Comparison of ENCODE assay signal across 8 mouse cellular contexts in the genomic region with DNA sequence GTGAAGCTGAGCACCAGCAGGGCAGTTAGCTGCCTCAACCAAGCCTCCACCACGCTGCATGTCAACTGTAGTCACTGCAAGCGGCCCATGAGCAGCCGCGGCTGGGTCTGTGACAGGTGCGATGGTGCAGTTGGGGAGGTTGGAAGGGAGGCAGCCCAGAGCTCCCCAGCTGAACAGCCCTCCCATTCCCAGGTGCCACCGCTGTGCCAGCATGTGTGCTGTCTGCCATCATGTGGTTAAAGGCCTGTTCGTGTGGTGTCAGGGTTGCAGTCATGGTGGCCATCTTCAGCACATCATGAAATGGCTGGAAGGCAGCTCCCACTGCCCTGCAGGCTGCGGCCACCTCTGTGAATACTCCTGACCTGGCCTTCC. TPM values are rescaled to one million over a fixed set of nuclear protein-coding genes. Genes with fewer than 3 reads are reported as not detected.
A peak's percentile ranks its signal among the peaks of the same experiment; 100 is the strongest.
DNase-seq lines count a peak whose midpoint lies in the region; ATAC-seq and TF ChIP-seq lines count a peak whose summit lies in the region.

No protein-coding gene starts in this region.

- H3K36me3 ChIP-seq in testis, adult 2 months (ENCODE audit: control insufficient read depth, insufficient read depth, low read length): no peaks in the 10 kb centered on the region; the same call in 1 of the 2 replicates
- peaks cover 14% of the 10 kb centered on the region for H3K36me3 ChIP-seq in liver, embryonic 14.5 days (replicated peaks; ENCODE audit: control insufficient read depth, insufficient read depth, low read depth)
- H3K36me3 ChIP-seq in stomach, postnatal 0 days (ENCODE audit: control insufficient read depth, insufficient read depth, low read length): peaks cover 14% of the 10 kb centered on the region

- H3K9me3 ChIP-seq in liver, embryonic 14.5 days (ENCODE audit: control insufficient read depth, low read length): no peaks in the 10 kb centered on the region
- H3K9me3 ChIP-seq in stomach, postnatal 0 days (ENCODE audit: control insufficient read depth, low read length): no peaks in the 10 kb centered on the region

- no peak overlapping the region for H3K9ac ChIP-seq in liver, embryonic 14.5 days (replicated peaks)
- H3K9ac ChIP-seq in stomach, postnatal 0 days (ENCODE audit: low read length): peak overlapping the region; percentile 68; the same call in 1 of the 2 replicates

- peak; percentile 72 for DNase-seq in cerebellum, adult 9-11 months
- DNase-seq in testis, postnatal 10 days (ENCODE audit: low spot score): no peak
- no peak for DNase-seq in liver, embryonic 14.5 days (ENCODE audit: low read depth in 3 of 3, low spot score in 3 of 3)
- no peak for DNase-seq in stomach, postnatal 0 days (ENCODE audit: low spot score)
- no peak for DNase-seq in embryo, embryonic 11 days
- DNase-seq in ovary, postnatal 36 days (ENCODE audit: low spot score): no peak

- peak overlapping the region; percentile 52 for H3K27ac ChIP-seq in testis, adult 2 months (ENCODE audit: control insufficient read depth, insufficient read depth, low read depth, low read length)
- no peak overlapping the region for H3K27ac ChIP-seq in liver, embryonic 14.5 days
- peak overlapping the region; percentile 92 for H3K27ac ChIP-seq in stomach, postnatal 0 days (replicated peaks)

- H3K4me2 ChIP-seq in liver, embryonic 14.5 days (ENCODE audit: low read depth): peak overlapping the region; percentile 70
- H3K4me2 ChIP-seq in stomach, postnatal 0 days (replicated peaks; ENCODE audit: low read depth): peak overlapping the region; percentile 85

- no peak for ATAC-seq in cerebellum, adult (ENCODE audit: insufficient number of reproducible peaks, low FRiP score, low TSS enrichment)
- ATAC-seq in liver, embryonic 14.5 days (ENCODE audit: insufficient read depth): no peak
- no peak for ATAC-seq in stomach, postnatal 0 days (ENCODE audit: low FRiP score, low TSS enrichment)

- TF ChIP-seq CTCF in testis, adult 2 months (IDR thresholded peaks at IDR 0.05; ENCODE audit: control insufficient read depth, insufficient read depth, insufficient replicate concordance, low read depth, low read length): no peak
- TF ChIP-seq CTCF in liver, embryonic 14.5 days (IDR thresholded peaks at IDR 0.05; ENCODE audit: low read depth): no peak
- TF ChIP-seq CTCF in stomach, postnatal 0 days (IDR thresholded peaks at IDR 0.05; ENCODE audit: low read depth): no peak

- TF ChIP-seq EP300 in liver, embryonic 14.5 days (IDR thresholded peaks at IDR 0.05; ENCODE audit: low read depth): no peak
- TF ChIP-seq EP300 in stomach, postnatal 0 days (optimal IDR thresholded peaks at IDR 0.05): no peak

- 80% methylated on average over 8 of the region's 8 CpGs for WGBS in liver, embryonic 14.5 days (ENCODE audit: insufficient replicate concordance)
- 83% methylated on average over 8 of the region's 8 CpGs for WGBS in stomach, postnatal 0 days

- no peaks in the 10 kb centered on the region for H3K27me3 ChIP-seq in testis, adult 2 months (ENCODE audit: control insufficient read depth, insufficient read depth, low read length)
- no peaks in the 10 kb centered on the region for H3K27me3 ChIP-seq in liver, embryonic 14.5 days (ENCODE audit: control insufficient read depth, insufficient read depth, low read length)
- H3K27me3 ChIP-seq in stomach, postnatal 0 days (ENCODE audit: control insufficient read depth, insufficient read depth, low read length): no peaks in the 10 kb centered on the region

- H3K4me3 ChIP-seq in testis, adult 2 months (ENCODE audit: control insufficient read depth, low read depth, low read length): peak overlapping the region; percentile 86
- H3K4me3 ChIP-seq in liver, embryonic 14.5 days (ENCODE audit: insufficient read depth in 1 of 2, low read depth in 2 of 2, low read length in 2 of 2): peak overlapping the region; percentile 64 to 72; a peak in 2 of 4 replicates
- peak overlapping the region; percentile 56; the same call in 1 of the 2 replicates for H3K4me3 ChIP-seq in stomach, postnatal 0 days (ENCODE audit: low read depth, low read length)

- TF ChIP-seq POLR2A in testis, adult 2 months (IDR thresholded peaks at IDR 0.05; ENCODE audit: control insufficient read depth, low read depth, low read length): no peak

- H3K4me1 ChIP-seq in testis, adult 2 months (ENCODE audit: control insufficient read depth, insufficient read depth, low read length): peaks cover 31% of the 10 kb centered on the region
- peaks cover 18 to 22% of the 10 kb centered on the region in 2 experiments for H3K4me1 ChIP-seq in liver, embryonic 14.5 days (replicated peaks; ENCODE audit: control insufficient read depth in 2 of 2, insufficient read depth in 2 of 2, low read length in 1 of 2)
- H3K4me1 ChIP-seq in stomach, postnatal 0 days (replicated peaks; ENCODE audit: control insufficient read depth, insufficient read depth): peaks cover 22% of the 10 kb centered on the region

RNA-seq across cellular contexts. Expression of a gene that starts 0.5 kb away (rescaled TPM):
- 16.4 and 18.6 TPM in 2 replicates for polyA plus RNA-seq in testis, adult 2 months (2012; rRNA removed)
- polyA plus RNA-seq in liver, embryonic 14.5 days (2012; rRNA removed): 17.3 and 17.9 TPM in 2 replicates
- 13.7 and 16.2 TPM in 2 replicates for polyA plus RNA-seq in liver, embryonic 14.5 days (2014; fragmentation: Nextera tagmentation; extraction: Ambion mirVana)
- 29.7 and 31.5 TPM in 2 replicates for polyA plus RNA-seq in stomach, postnatal 0 days (2015; fragmentation: Nextera tagmentation; extraction: Ambion mirVana)

RNA-seq across cellular contexts. Expression of a gene that starts 4.8 kb away (rescaled TPM):
- polyA plus RNA-seq in testis, adult 2 months (2012; rRNA removed): 35.8 and 36.0 TPM in 2 replicates
- 14.1 and 14.3 TPM in 2 replicates for polyA plus RNA-seq in liver, embryonic 14.5 days (2012; rRNA removed)
- polyA plus RNA-seq in liver, embryonic 14.5 days (2014; fragmentation: Nextera tagmentation; extraction: Ambion mirVana): 9.2 and 11.4 TPM in 2 replicates
- polyA plus RNA-seq in stomach, postnatal 0 days (2015; fragmentation: Nextera tagmentation; extraction: Ambion mirVana): 10.8 and 12.5 TPM in 2 replicates

RNA-seq across cellular contexts. Expression of a gene that starts 5.0 kb away (rescaled TPM):
- polyA plus RNA-seq in testis, adult 2 months (2012; rRNA removed): 81.1 and 82.0 TPM in 2 replicates
- polyA plus RNA-seq in liver, embryonic 14.5 days (2012; rRNA removed): 70.2 and 85.1 TPM in 2 replicates
- polyA plus RNA-seq in liver, embryonic 14.5 days (2014; fragmentation: Nextera tagmentation; extraction: Ambion mirVana): 96.7 and 100 TPM in 2 replicates
- polyA plus RNA-seq in stomach, postnatal 0 days (2015; fragmentation: Nextera tagmentation; extraction: Ambion mirVana): 215 and 224 TPM in 2 replicates

RNA-seq across cellular contexts. Expression of a gene that starts 8.9 kb away (rescaled TPM):
- 2.1 and 2.7 TPM in 2 replicates for polyA plus RNA-seq in testis, adult 2 months (2012; rRNA removed)
- polyA plus RNA-seq in liver, embryonic 14.5 days (2012; rRNA removed): 1.5 and 2.0 TPM in 2 replicates
- polyA plus RNA-seq in liver, embryonic 14.5 days (2014; fragmentation: Nextera tagmentation; extraction: Ambion mirVana): 0.35 and 0.58 TPM in 2 replicates
- 3.1 and 4.3 TPM in 2 replicates for polyA plus RNA-seq in stomach, postnatal 0 days (2015; fragmentation: Nextera tagmentation; extraction: Ambion mirVana)

RNA-seq across cellular contexts. Expression of a gene that starts 13.4 kb away (rescaled TPM):
- 9.0 and 11.2 TPM in 2 replicates for polyA plus RNA-seq in testis, adult 2 months (2012; rRNA removed)
- 3.3 and 6.9 TPM in 2 replicates for polyA plus RNA-seq in liver, embryonic 14.5 days (2012; rRNA removed)
- 0.43 TPM in 1 of 2 replicates, not detected in the other for polyA plus RNA-seq in liver, embryonic 14.5 days (2014; fragmentation: Nextera tagmentation; extraction: Ambion mirVana)
- 1.8 and 2.3 TPM in 2 replicates for polyA plus RNA-seq in stomach, postnatal 0 days (2015; fragmentation: Nextera tagmentation; extraction: Ambion mirVana)
